Mouse (Mus musculus): ENCODE measurements around the gene Pfn3. TPM values are rescaled to one million over a fixed set of nuclear protein-coding genes. Genes with fewer than 3 reads are reported as not detected.

The Pfn3 gene
- total and polyA plus RNA-seq, 2 experiments from 2014 or later: 0.71 to 1.5 TPM

GRCm38 (mm10) chr13:55420018-55420932 is 5.2 kb upstream of the Pfn3 start:
- H3K9ac ChIP-seq (replicated peaks; ENCODE audit: low read length, poor library complexity, severe bottlenecking): 0 out of 2 replicates have a peak overlapping the region, but pooled peaks have one; percentile 19
- DNase-seq (ENCODE audit: low spot score): no peak
- no peaks in the 10 kb centered on the region for H3K9me3 ChIP-seq (ENCODE audit: low read length)
- no peak for TF ChIP-seq CTCF (IDR thresholded peaks at IDR 0.05)
- H3K27ac ChIP-seq (ENCODE audit: low read depth, low read length): no peak overlapping the region
- peaks cover 5% of the 10 kb centered on the region; the same call in 1 of the 2 replicates for H3K4me1 ChIP-seq (ENCODE audit: insufficient read depth, low read length)
- ATAC-seq (ENCODE audit: low FRiP score): no peak; the same call in 1 of the 2 replicates
- peak overlapping the region; percentile 43; the same call in 1 of the 2 replicates for H3K4me2 ChIP-seq (ENCODE audit: low read depth, low read length, poor library complexity, severe bottlenecking)
- H3K27me3 ChIP-seq (ENCODE audit: insufficient read depth, low read length): peaks cover 30% of the 10 kb centered on the region
- WGBS: 35% methylated on average over 51 of the region's 51 CpGs
- no peaks in the 10 kb centered on the region for H3K36me3 ChIP-seq (ENCODE audit: insufficient read depth, low read length)
- no peak overlapping the region; the same call in 1 of the 2 replicates for H3K4me3 ChIP-seq (ENCODE audit: low read depth, low read length)

- Histone ChIP-seq H3K4me1 (ENCODE audit: insufficient read depth, low read length) (peaks cover 5% of the 10 kb centered on the region; the same call in 1 of the 2 replicates), H3K27ac (ENCODE audit: low read depth, low read length) (no peak overlapping the region), H3K27me3 (ENCODE audit: insufficient read depth, low read length) (peaks cover 30% of the 10 kb centered on the region), H3K9me3 (ENCODE audit: low read length) (no peaks in the 10 kb centered on the region), H3K36me3 (ENCODE audit: insufficient read depth, low read length) (no peaks in the 10 kb centered on the region), H3K4me3 (ENCODE audit: low read depth, low read length) (no peak overlapping the region), H3K9ac (replicated peaks; ENCODE audit: low read length, poor library complexity, severe bottlenecking) (no peak overlapping the region), H3K4me2 (ENCODE audit: low read depth, low read length, poor library complexity, severe bottlenecking) (no peak overlapping the region)
- ATAC-seq (ENCODE audit: low FRiP score) (no peak), DNase-seq (ENCODE audit: low spot score) (no peak)
- 84% methylated on average over 5 of the region's 5 CpGs for WGBS
- TF ChIP-seq CTCF (IDR thresholded peaks at IDR 0.05): no peak
These were observed 4.1 kb upstream of the Pfn3 start for GRCm38 (mm10) chr13:55419142-55419541.

GRCm38 (mm10) chr13:55418004-55418403 is 3.0 kb upstream of the Pfn3 start:
- Histone ChIP-seq H3K27me3 (ENCODE audit: insufficient read depth, low read length) (peaks cover 35% of the 10 kb centered on the region), H3K27ac (ENCODE audit: low read depth, low read length) (no peak overlapping the region), H3K4me3 (ENCODE audit: low read depth, low read length) (0 out of 2 replicates have a peak overlapping the region, but pooled peaks have one; percentile 3), H3K4me1 (ENCODE audit: insufficient read depth, low read length) (peaks cover 5% of the 10 kb centered on the region; the same call in 1 of the 2 replicates), H3K36me3 (ENCODE audit: insufficient read depth, low read length) (no peaks in the 10 kb centered on the region), H3K4me2 (ENCODE audit: low read depth, low read length, poor library complexity, severe bottlenecking) (peak overlapping the region; percentile 23), H3K9ac (replicated peaks; ENCODE audit: low read length, poor library complexity, severe bottlenecking) (no peak overlapping the region), H3K9me3 (ENCODE audit: low read length) (no peaks in the 10 kb centered on the region)
- TF ChIP-seq CTCF (IDR thresholded peaks at IDR 0.05): peak; percentile 87
- 11% methylated on average over 12 of the region's 12 CpGs for WGBS
- peak; percentile 73 for DNase-seq (ENCODE audit: low spot score)
- ATAC-seq (ENCODE audit: low FRiP score): peak; percentile 77

- 84% methylated on average over 12 of the region's 12 CpGs for whole genome bisulfite sequencing
These were observed 1.7 kb downstream of the Pfn3 start for GRCm38 (mm10) chr13:55413333-55413732.

GRCm38 (mm10) chr13:55412643-55413307 is 2.3 kb downstream of the Pfn3 start:
- H3K9ac ChIP-seq (replicated peaks; ENCODE audit: low read length, poor library complexity, severe bottlenecking): no peak overlapping the region
- no peak for ATAC-seq (ENCODE audit: low FRiP score)
- no peak for DNase-seq (ENCODE audit: low spot score)
- no peaks in the 10 kb centered on the region for H3K4me1 ChIP-seq (ENCODE audit: insufficient read depth, low read length)
- no peak overlapping the region for H3K27ac ChIP-seq (ENCODE audit: low read depth, low read length)
- 88% methylated on average over 13 of the region's 13 CpGs for WGBS
- TF ChIP-seq CTCF (IDR thresholded peaks at IDR 0.05): no peak
- H3K9me3 ChIP-seq (ENCODE audit: low read length): no peaks in the 10 kb centered on the region
- no peak overlapping the region for H3K4me3 ChIP-seq (ENCODE audit: low read depth, low read length)
- peaks cover 5% of the 10 kb centered on the region for H3K27me3 ChIP-seq (ENCODE audit: insufficient read depth, low read length)
- H3K36me3 ChIP-seq (ENCODE audit: insufficient read depth, low read length): no peaks in the 10 kb centered on the region
- no peak overlapping the region for H3K4me2 ChIP-seq (ENCODE audit: low read depth, low read length, poor library complexity, severe bottlenecking)

More at GRCm38 (mm10) chr13:55413333-55413732, 1.7 kb downstream of the Pfn3 start:
- Histone ChIP-seq H3K9ac (replicated peaks; ENCODE audit: low read length, poor library complexity, severe bottlenecking) (no peak overlapping the region), H3K27ac (ENCODE audit: low read depth, low read length) (no peak overlapping the region), H3K4me1 (ENCODE audit: insufficient read depth, low read length) (no peaks in the 10 kb centered on the region), H3K36me3 (ENCODE audit: insufficient read depth, low read length) (no peaks in the 10 kb centered on the region), H3K4me2 (ENCODE audit: low read depth, low read length, poor library complexity, severe bottlenecking) (no peak overlapping the region), H3K4me3 (ENCODE audit: low read depth, low read length) (no peak overlapping the region), H3K27me3 (ENCODE audit: insufficient read depth, low read length) (peaks cover 5% of the 10 kb centered on the region), H3K9me3 (ENCODE audit: low read length) (no peaks in the 10 kb centered on the region)
- DNase-seq (ENCODE audit: low spot score): no peak
- ATAC-seq (ENCODE audit: low FRiP score): no peak
- TF ChIP-seq CTCF (IDR thresholded peaks at IDR 0.05): no peak

All from midbrain, postnatal 0 days (tissue).